Mouse (Mus musculus): ENCODE measurements around the gene Tmsb15b1.
"Not testable (repeated sequence)": the region's sequence is repeated elsewhere in the genome, so short reads cannot be mapped to it uniquely, and the experiment has no call there.

Tmsb15b1 gene

GRCm38 (mm10) chrX:136976424-136977084 lies at the start of gene Tmsb15b1, which contains the start of gene Tmsb15l:
TSS of gene Tmsb15b1 (minus strand) at chrX:136976874.
TSS of gene Tmsb15l (minus strand) at chrX:136976869.
- peak; percentile 85 for DNase-seq (ENCODE audit: low read depth, low spot score)

- peak; percentile 78 for DNase-seq (ENCODE audit: low read depth, low spot score)
These were observed 42.6 kb upstream of the Tmsb15b1 start for GRCm38 (mm10) chrX:137019310-137019709.

GRCm38 (mm10) chrX:137017668-137018067 lies 41.0 kb upstream of the Tmsb15b1 start:
- DNase-seq (ENCODE audit: low read depth, low spot score) = no peak

GRCm38 (mm10) chrX:137015099-137015709 lies 38.5 kb upstream of the Tmsb15b1 start:
- peak; percentile 83 for DNase-seq (ENCODE audit: low read depth, low spot score)

GRCm38 (mm10) chrX:136996256-136996655 lies 19.6 kb upstream of the Tmsb15b1 start:
- no peak for DNase-seq (ENCODE audit: low read depth, low spot score)

- peak; percentile 29 for DNase-seq (ENCODE audit: low read depth, low spot score)
These were observed 17.0 kb upstream of the Tmsb15b1 start for GRCm38 (mm10) chrX:136993641-136994040.

- peak; percentile 80 for DNase-seq (ENCODE audit: low read depth, low spot score)
These were observed 16.4 kb upstream of the Tmsb15b1 start, which contains the start of gene Zcchc18 for GRCm38 (mm10) chrX:136992978-136993547. TSS of gene Zcchc18 (plus strand) at chrX:136993155.

- DNase-seq (ENCODE audit: low read depth, low spot score) = peak; percentile 49
These were observed 15.7 kb upstream of the Tmsb15b1 start for GRCm38 (mm10) chrX:136992191-136992965.

- DNase-seq (ENCODE audit: low read depth, low spot score) = peak; percentile 2
These were observed 14.6 kb upstream of the Tmsb15b1 start for GRCm38 (mm10) chrX:136991274-136991673.

- peak; percentile 14 for DNase-seq (ENCODE audit: low read depth, low spot score)
These were observed 9.4 kb upstream of the Tmsb15b1 start for GRCm38 (mm10) chrX:136986039-136986438.

GRCm38 (mm10) chrX:136978616-136979015 lies 1.9 kb upstream of the Tmsb15b1 start:
- peak; percentile 49 for DNase-seq (ENCODE audit: low read depth, low spot score)

- not testable (repeated sequence) for DNase-seq (ENCODE audit: low read depth, low spot score)
These were observed 1.3 kb downstream of the Tmsb15b1 start, which contains the start of gene Tmsb15b2 for GRCm38 (mm10) chrX:136975397-136975796. TSS of gene Tmsb15b2 (minus strand) at chrX:136975497.

- DNase-seq (ENCODE audit: low read depth, low spot score) = peak; percentile 32
These were observed 17.0 kb downstream of the Tmsb15b1 start for GRCm38 (mm10) chrX:136959688-136960087.

GRCm38 (mm10) chrX:136958300-136958699 lies 18.4 kb downstream of the Tmsb15b1 start:
- not testable (repeated sequence) for DNase-seq (ENCODE audit: low read depth, low spot score)

GRCm38 (mm10) chrX:136957583-136958279 lies 18.9 kb downstream of the Tmsb15b1 start:
- DNase-seq (ENCODE audit: low read depth, low spot score) = peak; percentile 14

GRCm38 (mm10) chrX:136937985-136938384 lies 38.7 kb downstream of the Tmsb15b1 start:
- no peak for DNase-seq (ENCODE audit: low read depth, low spot score)

GRCm38 (mm10) chrX:136927031-136927430 lies 49.6 kb downstream of the Tmsb15b1 start, which contains the start of gene H2bfm:
TSS of gene H2bfm (plus strand) at chrX:136927325.
- DNase-seq (ENCODE audit: low read depth, low spot score) = peak; percentile 31

- peak; percentile 3 for DNase-seq (ENCODE audit: low read depth, low spot score)
These were observed 50.8 kb downstream of the Tmsb15b1 start for GRCm38 (mm10) chrX:136925863-136926262.

All from CD4-positive, CD25-positive, alpha-beta regulatory T cell, adult 2 months (primary cell).